Mouse (Mus musculus): ENCODE results near the gene Uncx. TPM values are rescaled to one million over a fixed set of nuclear protein-coding genes. Genes with fewer than 3 reads are reported as not detected.
A peak's percentile ranks its signal among the peaks of the same experiment; 100 is the strongest.

Uncx gene
- total RNA-seq (2021), result not detected
- polyA plus RNA-seq (2012; rRNA removed), result not detected in 2 replicates
- long read RNA-seq, result 0 reads

DNA sequence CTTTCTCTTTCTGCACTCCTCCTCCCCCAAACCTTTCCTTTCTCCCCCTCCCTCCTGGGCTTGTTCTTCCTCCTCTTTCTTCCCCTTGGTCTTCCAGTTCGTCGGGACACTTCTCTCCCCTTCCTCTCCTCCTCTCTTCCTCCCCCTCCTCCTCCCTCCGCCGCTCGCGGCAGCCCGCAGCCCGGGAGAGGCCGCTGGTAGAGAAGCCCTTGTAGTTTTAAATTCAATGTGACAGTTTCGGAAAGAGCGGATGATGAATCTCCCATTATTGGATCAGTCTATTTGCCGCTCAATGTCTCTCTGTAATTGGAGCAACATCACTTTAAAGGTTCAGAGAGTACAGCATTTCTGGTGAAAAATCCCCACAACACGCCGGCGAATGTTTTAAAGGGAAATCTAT, at the start of gene Uncx:
Uncx (plus strand) TSS at position 281 of the 400 bp plus-strand sequence.
- Histone ChIP-seq H3K79me2 (replicated peaks; ENCODE audit: control insufficient read depth, insufficient read depth, low read length) (no peaks in the 10 kb centered on the region), H3K27ac (no peak within 1 kb of the TSS), H3K9ac (ENCODE audit: low read depth, low read length) (no peak within 1 kb of the TSS), H3K27me3 (ENCODE audit: control insufficient read depth, insufficient read depth, low read length) (peaks cover 49% of the 10 kb centered on the region), H3K4me1 (ENCODE audit: control insufficient read depth, insufficient read depth, low read length) (no peaks in the 10 kb centered on the region), H3K4me3 (no peak within 1 kb of the TSS), H3K36me3 (ENCODE audit: control insufficient read depth, insufficient read depth, low read length) (no peaks in the 10 kb centered on the region)
- intact Hi-C loops (cut with DNase I), result no loop called here
- no peak for DNase-seq
- TF ChIP-seq POLR2A (IDR thresholded peaks at IDR 0.05; ENCODE audit: insufficient read depth, low read depth, low read length) (no peak), CTCF (IDR thresholded peaks at IDR 0.05) (no peak), EP300 (IDR thresholded peaks at IDR 0.05; ENCODE audit: insufficient read depth, low read depth, low read length) (no peak)
- WGBS, result under 1% methylated on average over 15 of the region's 15 CpGs

DNA sequence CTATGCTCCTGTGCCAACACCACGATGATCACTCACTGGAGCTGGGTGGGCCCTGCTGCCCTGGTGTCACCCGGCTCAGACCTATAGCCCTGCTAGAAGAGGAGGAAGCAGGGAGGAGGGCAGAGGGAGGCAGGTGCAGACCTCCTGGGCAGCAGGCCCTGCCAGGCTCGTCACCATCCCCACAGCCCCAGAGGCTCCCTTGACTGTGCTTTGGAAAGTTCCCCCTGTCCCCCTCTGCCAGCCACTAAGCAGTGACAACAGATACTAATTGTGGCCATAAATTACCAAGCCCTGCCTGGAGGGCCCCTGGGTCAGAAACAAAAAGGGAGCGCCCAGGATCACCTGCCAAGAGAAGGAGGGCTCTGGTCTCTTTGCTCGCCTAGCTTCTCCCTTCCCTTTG, 49.6 kb upstream of the Uncx start:
- no peak for DNase-seq
- H3K9ac ChIP-seq (ENCODE audit: low read depth, low read length), result no peak overlapping the region
- WGBS, result 62% methylated on average over 5 of the region's 5 CpGs
- no peak overlapping the region for H3K4me3 ChIP-seq
- intact Hi-C loops (cut with DNase I), result no loop called here
- no peaks in the 10 kb centered on the region for H3K36me3 ChIP-seq (ENCODE audit: control insufficient read depth, insufficient read depth, low read length)
- H3K79me2 ChIP-seq (replicated peaks; ENCODE audit: control insufficient read depth, insufficient read depth, low read length), result no peaks in the 10 kb centered on the region
- no peak overlapping the region for H3K27ac ChIP-seq
- no peaks in the 10 kb centered on the region for H3K4me1 ChIP-seq (ENCODE audit: control insufficient read depth, insufficient read depth, low read length)
- H3K27me3 ChIP-seq (ENCODE audit: control insufficient read depth, insufficient read depth, low read length), result no peaks in the 10 kb centered on the region; the same call in 1 of the 2 replicates
- TF ChIP-seq CTCF (IDR thresholded peaks at IDR 0.05), result no peak
- no peak for TF ChIP-seq POLR2A (IDR thresholded peaks at IDR 0.05; ENCODE audit: insufficient read depth, low read depth, low read length)
- no peak for TF ChIP-seq EP300 (IDR thresholded peaks at IDR 0.05; ENCODE audit: insufficient read depth, low read depth, low read length)

DNA sequence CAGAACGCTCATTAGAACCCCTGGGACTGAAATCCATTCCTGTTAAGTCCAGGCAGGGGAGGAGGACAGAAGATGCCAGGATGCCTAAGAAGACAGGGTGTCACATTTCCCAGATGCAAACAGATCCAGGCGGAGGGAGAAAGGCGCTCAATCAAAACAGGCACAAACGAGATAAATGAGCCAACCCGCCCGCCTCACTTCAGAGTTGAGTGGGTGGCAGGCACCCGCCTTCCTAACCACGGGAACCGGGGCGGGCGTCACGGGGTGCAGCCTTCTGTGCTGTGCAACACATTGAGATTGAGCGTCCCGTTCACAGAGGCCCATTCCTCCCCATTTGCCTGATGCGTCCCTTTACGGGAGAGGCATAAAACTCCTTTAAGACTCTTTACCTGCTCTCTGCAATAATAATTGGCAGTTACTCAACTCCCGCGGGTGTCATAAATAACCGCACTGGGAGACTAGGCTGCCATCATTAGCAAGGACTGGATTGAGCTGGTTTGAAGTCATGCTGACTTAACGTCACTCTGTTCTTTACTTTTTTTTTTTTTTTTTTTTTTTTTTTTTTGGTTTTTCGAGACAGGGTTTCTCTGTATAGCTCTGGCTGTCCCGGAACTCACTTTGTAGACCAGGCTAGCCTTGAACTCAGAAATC, 48.1 kb upstream of the Uncx start:
- Histone ChIP-seq H3K9ac (ENCODE audit: low read depth, low read length) (no peak overlapping the region), H3K4me3 (no peak overlapping the region), H3K27ac (no peak overlapping the region), H3K79me2 (replicated peaks; ENCODE audit: control insufficient read depth, insufficient read depth, low read length) (no peaks in the 10 kb centered on the region), H3K4me1 (ENCODE audit: control insufficient read depth, insufficient read depth, low read length) (no peaks in the 10 kb centered on the region), H3K36me3 (ENCODE audit: control insufficient read depth, insufficient read depth, low read length) (no peaks in the 10 kb centered on the region), H3K27me3 (ENCODE audit: control insufficient read depth, insufficient read depth, low read length) (no peaks in the 10 kb centered on the region; the same call in 1 of the 2 replicates)
- intact Hi-C loops (cut with DNase I), result no loop called here
- TF ChIP-seq CTCF (IDR thresholded peaks at IDR 0.05) (no peak), POLR2A (IDR thresholded peaks at IDR 0.05; ENCODE audit: insufficient read depth, low read depth, low read length) (no peak), EP300 (IDR thresholded peaks at IDR 0.05; ENCODE audit: insufficient read depth, low read depth, low read length) (no peak)
- DNase-seq, result no peak
- WGBS, result 42% methylated on average over 22 of the region's 22 CpGs

DNA sequence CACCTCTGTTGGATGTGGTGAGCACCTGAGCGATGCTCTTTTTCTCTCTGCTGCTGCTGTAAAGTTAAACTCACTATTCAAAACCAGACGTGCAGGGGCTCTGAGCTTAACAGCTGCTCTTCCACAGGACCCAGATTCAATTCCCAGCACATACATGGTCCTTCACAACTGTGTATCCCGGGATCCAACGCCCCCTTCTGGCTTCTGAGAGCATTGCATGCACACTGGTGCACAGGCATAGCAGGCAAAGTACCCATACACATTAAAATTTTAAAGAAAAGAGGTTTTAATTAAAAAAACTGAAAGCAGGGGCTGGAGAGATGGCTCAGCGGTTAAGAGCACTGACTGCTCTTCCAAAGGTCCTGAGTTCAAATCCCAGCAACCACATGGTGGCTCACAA, 46.4 kb upstream of the Uncx start:
- Histone ChIP-seq H3K79me2 (replicated peaks; ENCODE audit: control insufficient read depth, insufficient read depth, low read length) (no peaks in the 10 kb centered on the region), H3K4me3 (no peak overlapping the region), H3K27ac (no peak overlapping the region), H3K27me3 (ENCODE audit: control insufficient read depth, insufficient read depth, low read length) (no peaks in the 10 kb centered on the region; the same call in 1 of the 2 replicates), H3K9ac (ENCODE audit: low read depth, low read length) (no peak overlapping the region), H3K4me1 (ENCODE audit: control insufficient read depth, insufficient read depth, low read length) (no peaks in the 10 kb centered on the region), H3K36me3 (ENCODE audit: control insufficient read depth, insufficient read depth, low read length) (no peaks in the 10 kb centered on the region)
- intact Hi-C loops (cut with DNase I), result no loop called here
- 0 out of 2 replicates have a peak, but pooled peaks have one; percentile 10 for TF ChIP-seq CTCF (IDR thresholded peaks at IDR 0.05)
- TF ChIP-seq POLR2A (IDR thresholded peaks at IDR 0.05; ENCODE audit: insufficient read depth, low read depth, low read length), result no peak
- TF ChIP-seq EP300 (IDR thresholded peaks at IDR 0.05; ENCODE audit: insufficient read depth, low read depth, low read length), result no peak
- DNase-seq, result no peak
- WGBS, result 47% methylated on average over 5 of the region's 5 CpGs

DNA sequence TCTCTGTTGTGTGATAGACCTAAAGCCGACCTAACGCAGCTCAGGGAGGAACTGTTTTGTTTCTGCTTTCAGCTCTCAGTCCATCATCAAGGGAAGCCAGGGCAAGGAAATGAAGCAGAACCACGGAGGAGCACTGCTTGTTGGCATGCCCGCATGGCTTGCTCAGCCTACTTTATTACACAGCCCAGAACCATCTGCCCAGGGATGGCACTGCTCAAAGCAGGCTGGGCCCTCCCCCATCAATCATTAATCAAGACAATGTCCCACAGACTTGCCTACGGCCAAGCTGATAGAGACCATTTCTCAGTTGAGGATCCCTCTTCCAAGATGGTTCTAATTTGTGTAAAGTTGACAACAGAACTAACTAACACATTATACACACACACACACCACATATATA, 44.5 kb upstream of the Uncx start:
- no peaks in the 10 kb centered on the region for H3K36me3 ChIP-seq (ENCODE audit: control insufficient read depth, insufficient read depth, low read length)
- TF ChIP-seq CTCF (IDR thresholded peaks at IDR 0.05) (no peak), POLR2A (IDR thresholded peaks at IDR 0.05; ENCODE audit: insufficient read depth, low read depth, low read length) (no peak), EP300 (IDR thresholded peaks at IDR 0.05; ENCODE audit: insufficient read depth, low read depth, low read length) (no peak)
- no peaks in the 10 kb centered on the region for H3K4me1 ChIP-seq (ENCODE audit: control insufficient read depth, insufficient read depth, low read length)
- DNase-seq, result no peak
- intact Hi-C loops (cut with DNase I), result no loop called here
- H3K79me2 ChIP-seq (replicated peaks; ENCODE audit: control insufficient read depth, insufficient read depth, low read length), result no peaks in the 10 kb centered on the region
- H3K4me3 ChIP-seq, result no peak overlapping the region
- no peak overlapping the region for H3K9ac ChIP-seq (ENCODE audit: low read depth, low read length)
- H3K27me3 ChIP-seq (ENCODE audit: control insufficient read depth, insufficient read depth, low read length), result no peaks in the 10 kb centered on the region; the same call in none of the 2 replicates
- no peak overlapping the region for H3K27ac ChIP-seq
- WGBS, result 38% methylated on average over 5 of the region's 5 CpGs

DNA sequence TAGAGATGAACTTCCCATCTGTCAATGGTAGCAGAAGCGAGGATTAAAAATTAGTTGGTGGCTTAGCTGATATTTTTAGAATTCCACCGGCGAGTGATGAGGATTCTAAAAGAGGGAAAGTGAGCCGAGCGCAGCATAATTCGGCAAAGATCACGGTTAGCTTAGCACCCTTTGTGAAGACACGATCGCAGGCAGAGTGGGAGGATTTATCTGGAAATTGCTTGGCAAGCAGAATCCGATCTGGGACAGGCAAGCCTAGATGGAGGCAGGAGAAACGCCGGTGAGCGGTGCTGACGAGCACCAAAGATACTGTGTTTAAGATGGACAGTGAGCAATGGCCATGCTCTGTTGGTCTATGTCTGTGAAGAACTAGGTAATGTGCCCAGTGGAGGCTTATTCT, 41.0 kb upstream of the Uncx start:
- Histone ChIP-seq H3K79me2 (replicated peaks; ENCODE audit: control insufficient read depth, insufficient read depth, low read length) (no peaks in the 10 kb centered on the region), H3K4me1 (ENCODE audit: control insufficient read depth, insufficient read depth, low read length) (no peaks in the 10 kb centered on the region), H3K36me3 (ENCODE audit: control insufficient read depth, insufficient read depth, low read length) (no peaks in the 10 kb centered on the region), H3K4me3 (no peak overlapping the region), H3K27me3 (ENCODE audit: control insufficient read depth, insufficient read depth, low read length) (no peaks in the 10 kb centered on the region; the same call in 1 of the 2 replicates), H3K27ac (no peak overlapping the region), H3K9ac (ENCODE audit: low read depth, low read length) (no peak overlapping the region)
- TF ChIP-seq POLR2A (IDR thresholded peaks at IDR 0.05; ENCODE audit: insufficient read depth, low read depth, low read length) (no peak), EP300 (IDR thresholded peaks at IDR 0.05; ENCODE audit: insufficient read depth, low read depth, low read length) (no peak), CTCF (IDR thresholded peaks at IDR 0.05) (no peak)
- no peak for DNase-seq
- 69% methylated on average over 14 of the region's 14 CpGs for WGBS
- intact Hi-C loops (cut with DNase I), result no loop called here

All from heart, adult 2 months (tissue).